Mouse (Mus musculus): ENCODE results near the gene Crhr2.

DNA sequence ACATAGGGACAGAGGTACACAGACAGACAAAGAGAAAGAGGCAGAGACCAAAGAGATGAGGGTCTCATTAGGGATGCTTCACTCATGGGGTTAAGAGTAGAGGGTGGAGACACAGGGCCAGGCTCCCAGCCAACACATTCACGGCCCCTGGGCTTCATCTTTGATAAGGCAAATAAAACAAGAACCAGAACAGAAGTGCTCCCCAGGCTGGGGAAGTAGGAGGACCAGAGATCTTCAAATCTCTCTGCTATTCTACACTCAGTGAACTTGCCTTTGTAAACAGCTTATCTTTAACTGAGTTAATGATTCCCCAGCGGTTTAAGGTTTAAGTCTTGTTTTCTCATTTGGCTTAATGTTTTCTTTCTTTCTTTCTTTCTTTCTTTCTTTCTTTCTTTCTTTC is 42.6 kb upstream of the Crhr2 start:
- no peak for TF ChIP-seq CTCF (IDR thresholded peaks at IDR 0.05; ENCODE audit: low read depth)
- TF ChIP-seq EP300 (IDR thresholded peaks at IDR 0.05; ENCODE audit: low read depth): no peak

Data from heart, postnatal 0 days (tissue).